Mouse (Mus musculus): ENCODE measurements around the gene Caln1. TPM values are rescaled to one million over a fixed set of nuclear protein-coding genes. Genes with fewer than 3 reads are reported as not detected.
A peak's percentile ranks its signal among the peaks of the same experiment; 100 is the strongest.

Gene Caln1
- polyA plus RNA-seq, 1 experiment from 2014 or later, result not detected

- no peaks in the 10 kb centered on the region for H3K9me3 ChIP-seq (ENCODE audit: low read length)
- no peaks in the 10 kb centered on the region for H3K36me3 ChIP-seq (ENCODE audit: insufficient read depth, low read length)
- TF ChIP-seq CTCF (IDR thresholded peaks at IDR 0.05) (no peak), EP300 (IDR thresholded peaks at IDR 0.05) (no peak)
- no peak overlapping the region for H3K4me3 ChIP-seq (ENCODE audit: low read depth, low read length)
- ATAC-seq, result no peak
- no peaks in the 10 kb centered on the region for H3K27me3 ChIP-seq (replicated peaks; ENCODE audit: insufficient read depth, low read length)
- H3K9ac ChIP-seq (replicated peaks; ENCODE audit: low read depth), result no peak overlapping the region
- H3K4me1 ChIP-seq (ENCODE audit: insufficient read depth, low read depth, low read length), result no peaks in the 10 kb centered on the region
- 79% methylated on average over 6 of the region's 6 CpGs for WGBS
- no peak overlapping the region for H3K4me2 ChIP-seq (replicated peaks; ENCODE audit: low read depth, low read length)
- no peak for DNase-seq (ENCODE audit: low spot score)
- no peak overlapping the region for H3K27ac ChIP-seq (ENCODE audit: low read length)
Measured at GRCm38 (mm10) chr5:130848562-130848961, 479.3 kb downstream of the Caln1 start.

DNA sequence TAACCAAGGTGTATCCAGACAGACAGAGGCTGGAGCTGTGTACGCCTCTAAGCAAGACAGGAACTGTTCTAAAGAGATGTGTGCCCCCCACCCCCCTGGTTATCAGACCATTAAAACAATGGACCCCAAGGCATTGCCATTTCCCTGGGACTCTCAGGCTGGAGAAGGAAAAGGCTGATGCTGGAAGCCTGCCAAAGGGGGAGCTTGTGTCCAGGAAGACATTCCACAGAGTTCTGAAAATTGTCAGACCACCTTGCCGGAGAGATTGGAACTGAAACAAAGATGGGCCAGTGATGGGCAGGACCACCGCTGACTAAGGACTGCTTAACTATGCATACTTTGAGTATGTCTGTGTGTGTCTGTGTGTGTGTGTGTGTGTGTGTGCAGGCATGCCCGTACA lies 480.4 kb downstream of the Caln1 start:
- no peak overlapping the region for H3K9ac ChIP-seq (replicated peaks; ENCODE audit: low read depth)
- no peaks in the 10 kb centered on the region for H3K9me3 ChIP-seq (ENCODE audit: low read length)
- no peak overlapping the region for H3K4me2 ChIP-seq (replicated peaks; ENCODE audit: low read depth, low read length)
- no peak overlapping the region for H3K27ac ChIP-seq (ENCODE audit: low read length)
- DNase-seq (ENCODE audit: low spot score) (no peak), ATAC-seq (no peak)
- H3K4me1 ChIP-seq (ENCODE audit: insufficient read depth, low read depth, low read length), result no peaks in the 10 kb centered on the region
- H3K36me3 ChIP-seq (ENCODE audit: insufficient read depth, low read length), result no peaks in the 10 kb centered on the region
- H3K27me3 ChIP-seq (replicated peaks; ENCODE audit: insufficient read depth, low read length), result no peaks in the 10 kb centered on the region
- no peak overlapping the region for H3K4me3 ChIP-seq (ENCODE audit: low read depth, low read length)
- 45% methylated on average over 4 of the region's 4 CpGs for WGBS
- no peak for TF ChIP-seq CTCF (IDR thresholded peaks at IDR 0.05)
- no peak for TF ChIP-seq EP300 (IDR thresholded peaks at IDR 0.05)

GRCm38 (mm10) chr5:130852182-130852581 lies 482.9 kb downstream of the Caln1 start:
- Histone ChIP-seq H3K4me1 (ENCODE audit: insufficient read depth, low read depth, low read length) (no peaks in the 10 kb centered on the region), H3K27me3 (replicated peaks; ENCODE audit: insufficient read depth, low read length) (no peaks in the 10 kb centered on the region), H3K9me3 (ENCODE audit: low read length) (no peaks in the 10 kb centered on the region), H3K4me2 (replicated peaks; ENCODE audit: low read depth, low read length) (peak overlapping the region; percentile 8; the same call in 1 of the 2 replicates), H3K4me3 (ENCODE audit: low read depth, low read length) (no peak overlapping the region), H3K27ac (ENCODE audit: low read length) (no peak overlapping the region), H3K9ac (replicated peaks; ENCODE audit: low read depth) (no peak overlapping the region), H3K36me3 (ENCODE audit: insufficient read depth, low read length) (no peaks in the 10 kb centered on the region)
- DNase-seq (ENCODE audit: low spot score) (no peak), ATAC-seq (no peak)
- 19% methylated on average over 9 of the region's 11 CpGs for WGBS
- TF ChIP-seq EP300 (IDR thresholded peaks at IDR 0.05) (no peak), CTCF (IDR thresholded peaks at IDR 0.05) (no peak)

DNA sequence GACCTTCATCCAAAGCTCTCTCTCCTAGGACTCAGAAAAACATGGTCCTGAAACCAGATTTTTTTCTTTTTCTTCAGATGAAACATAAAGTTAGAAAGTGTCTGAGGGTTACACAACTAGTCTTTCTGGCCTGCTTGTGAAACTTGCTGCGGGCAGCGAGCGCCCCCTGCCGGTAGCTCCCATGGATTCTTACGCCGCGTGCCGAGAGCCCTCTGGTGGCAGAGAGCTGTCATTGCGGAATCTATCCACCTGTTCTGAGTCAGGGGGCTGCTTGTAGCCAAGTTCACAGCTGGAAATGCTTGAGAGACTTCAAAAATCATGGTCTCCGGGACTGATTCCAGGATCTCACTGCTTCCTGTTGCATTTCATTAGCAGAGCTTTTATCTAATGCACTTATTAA lies 484.1 kb downstream of the Caln1 start:
- Histone ChIP-seq H3K9me3 (ENCODE audit: low read length) (no peaks in the 10 kb centered on the region), H3K27ac (ENCODE audit: low read length) (no peak overlapping the region), H3K9ac (replicated peaks; ENCODE audit: low read depth) (no peak overlapping the region), H3K27me3 (replicated peaks; ENCODE audit: insufficient read depth, low read length) (no peaks in the 10 kb centered on the region), H3K4me3 (ENCODE audit: low read depth, low read length) (no peak overlapping the region), H3K4me1 (ENCODE audit: insufficient read depth, low read depth, low read length) (no peaks in the 10 kb centered on the region), H3K36me3 (ENCODE audit: insufficient read depth, low read length) (no peaks in the 10 kb centered on the region), H3K4me2 (replicated peaks; ENCODE audit: low read depth, low read length) (no peak overlapping the region)
- TF ChIP-seq EP300 (IDR thresholded peaks at IDR 0.05) (no peak), CTCF (IDR thresholded peaks at IDR 0.05) (peak; percentile 100)
- peak; percentile 84 for DNase-seq (ENCODE audit: low spot score)
- 0% methylated on average over 10 of the region's 10 CpGs for WGBS
- ATAC-seq, result peak; percentile 48

- H3K9me3 ChIP-seq (ENCODE audit: low read length), result no peaks in the 10 kb centered on the region
- DNase-seq (ENCODE audit: low spot score) (no peak), ATAC-seq (no peak)
- H3K9ac ChIP-seq (replicated peaks; ENCODE audit: low read depth), result no peak overlapping the region
- H3K4me3 ChIP-seq (ENCODE audit: low read depth, low read length), result no peak overlapping the region
- no peaks in the 10 kb centered on the region for H3K4me1 ChIP-seq (ENCODE audit: insufficient read depth, low read depth, low read length)
- no peak overlapping the region for H3K27ac ChIP-seq (ENCODE audit: low read length)
- no peaks in the 10 kb centered on the region for H3K27me3 ChIP-seq (replicated peaks; ENCODE audit: insufficient read depth, low read length)
- H3K36me3 ChIP-seq (ENCODE audit: insufficient read depth, low read length), result no peaks in the 10 kb centered on the region
- TF ChIP-seq EP300 (IDR thresholded peaks at IDR 0.05), result no peak
- no peak for TF ChIP-seq CTCF (IDR thresholded peaks at IDR 0.05)
- H3K4me2 ChIP-seq (replicated peaks; ENCODE audit: low read depth, low read length), result no peak overlapping the region
- 73% methylated on average over 7 of the region's 7 CpGs for WGBS
Measured at GRCm38 (mm10) chr5:130854430-130854829, 485.2 kb downstream of the Caln1 start.

- no peak overlapping the region for H3K4me3 ChIP-seq (ENCODE audit: low read depth, low read length)
- H3K36me3 ChIP-seq (ENCODE audit: insufficient read depth, low read length), result no peaks in the 10 kb centered on the region
- no peaks in the 10 kb centered on the region for H3K4me1 ChIP-seq (ENCODE audit: insufficient read depth, low read depth, low read length)
- no peak overlapping the region for H3K4me2 ChIP-seq (replicated peaks; ENCODE audit: low read depth, low read length)
- DNase-seq (ENCODE audit: low spot score) (peak; percentile 44), ATAC-seq (no peak)
- no peak overlapping the region for H3K27ac ChIP-seq (ENCODE audit: low read length)
- no peaks in the 10 kb centered on the region for H3K9me3 ChIP-seq (ENCODE audit: low read length)
- H3K9ac ChIP-seq (replicated peaks; ENCODE audit: low read depth), result no peak overlapping the region
- TF ChIP-seq EP300 (IDR thresholded peaks at IDR 0.05), result no peak
- peak; percentile 86 for TF ChIP-seq CTCF (IDR thresholded peaks at IDR 0.05)
- 16% methylated on average over 8 of the region's 8 CpGs for WGBS
- H3K27me3 ChIP-seq (replicated peaks; ENCODE audit: insufficient read depth, low read length), result no peaks in the 10 kb centered on the region
Measured at GRCm38 (mm10) chr5:130858148-130858547, 488.9 kb downstream of the Caln1 start.

DNA sequence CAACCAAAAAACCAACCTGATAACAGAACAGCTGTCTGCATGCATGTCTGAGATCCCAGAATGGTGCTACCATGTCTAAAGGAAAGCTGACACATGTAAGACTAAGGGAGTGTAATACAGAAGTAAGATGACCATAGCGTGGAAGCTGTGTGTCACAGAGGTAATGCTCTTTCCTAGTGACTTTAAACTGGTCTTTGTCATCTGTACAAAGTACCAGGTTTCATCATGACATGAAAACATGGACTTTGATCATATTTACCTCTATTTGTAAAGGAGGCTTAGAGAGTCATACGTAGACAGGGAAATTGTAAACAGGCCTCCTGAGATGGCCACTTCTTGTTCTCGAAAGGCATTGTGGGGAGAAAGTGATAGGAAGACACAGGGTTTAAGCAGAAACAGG lies 489.5 kb downstream of the Caln1 start:
- H3K4me3 ChIP-seq (ENCODE audit: low read depth, low read length), result no peak overlapping the region
- no peak for ATAC-seq
- TF ChIP-seq EP300 (IDR thresholded peaks at IDR 0.05), result no peak
- no peak for TF ChIP-seq CTCF (IDR thresholded peaks at IDR 0.05)

More for the DNA sequence above, 489.5 kb downstream of the Caln1 start:
- no peak overlapping the region for H3K9ac ChIP-seq (replicated peaks; ENCODE audit: low read depth)
- no peaks in the 10 kb centered on the region for H3K4me1 ChIP-seq (ENCODE audit: insufficient read depth, low read depth, low read length)
- 68% methylated on average over 3 of the region's 3 CpGs for WGBS
- no peak for DNase-seq (ENCODE audit: low spot score)
- no peaks in the 10 kb centered on the region for H3K9me3 ChIP-seq (ENCODE audit: low read length)
- no peak overlapping the region for H3K27ac ChIP-seq (ENCODE audit: low read length)
- no peaks in the 10 kb centered on the region for H3K36me3 ChIP-seq (ENCODE audit: insufficient read depth, low read length)
- H3K4me2 ChIP-seq (replicated peaks; ENCODE audit: low read depth, low read length), result no peak overlapping the region
- no peaks in the 10 kb centered on the region for H3K27me3 ChIP-seq (replicated peaks; ENCODE audit: insufficient read depth, low read length)
